ENCODE assay signal across 8 mouse cellular contexts in the genomic region with DNA sequence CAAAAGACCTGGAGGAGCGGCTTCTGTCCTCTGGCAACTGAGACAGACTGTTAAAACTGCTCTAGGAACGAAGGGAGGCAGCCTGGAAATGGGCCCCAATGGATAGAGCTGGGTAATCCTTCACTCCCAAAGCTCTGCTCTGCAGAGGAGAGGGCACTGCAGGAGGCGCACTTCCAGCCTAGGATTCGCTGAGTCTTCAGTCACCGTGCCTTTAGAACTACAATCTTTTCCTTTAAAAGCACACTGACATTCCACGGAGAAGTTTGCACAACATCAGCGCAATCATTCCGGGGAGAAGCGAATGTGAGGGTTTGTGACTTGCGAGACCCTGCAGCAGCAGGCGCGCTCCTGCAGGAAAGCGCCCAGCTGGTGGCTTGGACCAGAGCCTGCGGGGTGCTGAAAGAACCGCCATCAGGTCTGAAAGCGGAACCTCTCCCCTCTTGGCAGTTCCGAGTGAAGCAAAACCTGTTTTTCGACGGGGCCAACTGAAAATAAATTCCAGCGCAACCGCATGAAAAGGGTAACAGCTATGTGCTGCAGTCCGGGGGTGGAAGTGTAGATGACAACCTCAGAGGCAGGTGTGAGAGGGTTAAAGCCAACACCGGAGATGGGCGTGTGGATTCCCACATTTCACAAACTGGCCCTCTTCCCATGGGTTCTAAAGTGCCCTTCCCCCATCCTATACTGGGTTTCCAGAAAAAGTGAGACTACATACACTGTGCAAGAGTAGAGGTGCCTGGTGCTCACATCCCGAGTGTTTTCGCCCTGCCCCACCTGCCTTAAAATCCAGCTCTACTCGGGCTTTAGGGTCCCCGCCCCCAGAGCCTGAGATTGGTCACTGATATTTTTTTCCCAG. TPM values are rescaled to one million over a fixed set of nuclear protein-coding genes. Genes with fewer than 3 reads are reported as not detected.
DNase-seq lines count a peak whose midpoint lies in the region; ATAC-seq and TF ChIP-seq lines count a peak whose summit lies in the region.

No protein-coding gene starts in this region.

- no peaks in the 10 kb centered on the region for H3K36me3 ChIP-seq in spleen, adult 2 months (ENCODE audit: control insufficient read depth, insufficient read depth, low read length)
- H3K36me3 ChIP-seq in heart, embryonic 11.5 days (ENCODE audit: control insufficient read depth, insufficient read depth, low read length): no peaks in the 10 kb centered on the region
- no peaks in the 10 kb centered on the region for H3K36me3 ChIP-seq in kidney, embryonic 15.5 days
- H3K36me3 ChIP-seq in liver, embryonic 12.5 days: no peaks in the 10 kb centered on the region

- 3% methylated on average over 28 of the region's 28 CpGs for WGBS in spleen, adult 2 months
- WGBS in heart, embryonic 11.5 days (ENCODE audit: insufficient replicate concordance): under 1% methylated on average over 28 of the region's 28 CpGs
- WGBS in kidney, embryonic 15.5 days: under 1% methylated on average over 28 of the region's 28 CpGs
- WGBS in liver, embryonic 12.5 days (ENCODE audit: insufficient replicate concordance): 2% methylated on average over 28 of the region's 28 CpGs

- no peak for TF ChIP-seq POLR2A in spleen, adult 2 months (IDR thresholded peaks at IDR 0.05; ENCODE audit: low read depth, low read length)
- TF ChIP-seq POLR2A in cortical plate, adult 2 months (IDR thresholded peaks at IDR 0.05; ENCODE audit: extremely low read depth, insufficient read depth, low read length): 0 out of 2 replicates have a peak, but pooled peaks have one; percentile 7

- no peak for TF ChIP-seq CTCF in spleen, adult 2 months (IDR thresholded peaks at IDR 0.05; ENCODE audit: extremely low read depth, insufficient read depth, insufficient read length, insufficient replicate concordance)
- no peak for TF ChIP-seq CTCF in cortical plate, adult 2 months (IDR thresholded peaks at IDR 0.05; ENCODE audit: extremely low read depth, insufficient read depth, low read length)

- H3K9ac ChIP-seq in heart, embryonic 11.5 days (ENCODE audit: low read depth, low read length): peak overlapping the region; percentile 67
- peak overlapping the region; percentile 70 for H3K9ac ChIP-seq in kidney, embryonic 15.5 days
- 0 out of 2 replicates have a peak overlapping the region, but pooled peaks have one; percentile 35 for H3K9ac ChIP-seq in liver, embryonic 12.5 days

- H3K27ac ChIP-seq in spleen, adult 2 months (ENCODE audit: insufficient read depth, low read length): 0 out of 2 replicates have a peak overlapping the region, but pooled peaks have one; percentile 2
- peak overlapping the region; percentile 60 for H3K27ac ChIP-seq in cortical plate, adult 2 months (ENCODE audit: insufficient read depth, low read length)
- peak overlapping the region; percentile 62 for H3K27ac ChIP-seq in heart, embryonic 11.5 days (ENCODE audit: low read depth, low read length)
- H3K27ac ChIP-seq in kidney, embryonic 15.5 days: peak overlapping the region; percentile 74
- no peak overlapping the region for H3K27ac ChIP-seq in liver, embryonic 12.5 days

- DNase-seq in spleen, adult 2 months (ENCODE audit: low read depth in 1 of 2, low spot score in 2 of 2): peak in 1 of 2 experiments; percentile 35
- DNase-seq in spleen, adult 12 weeks (ENCODE audit: low spot score): no peak
- peak; percentile 32 for DNase-seq in naive thymus-derived CD4-positive, alpha-beta T cell, adult 2 months (ENCODE audit: low read depth)
- peak; percentile 21 for DNase-seq in testis, postnatal 14 days (ENCODE audit: low spot score)

- H3K4me1 ChIP-seq in spleen, adult 2 months (ENCODE audit: control insufficient read depth, insufficient read depth, insufficient read length): peaks cover 2% of the 10 kb centered on the region; the same call in 1 of the 2 replicates
- H3K4me1 ChIP-seq in cortical plate, adult 2 months (ENCODE audit: control insufficient read depth, insufficient read depth, low read length): no peaks in the 10 kb centered on the region
- 0 out of 2 replicates have a peak, but pooled peaks cover 3% of the 10 kb centered on the region for H3K4me1 ChIP-seq in heart, embryonic 11.5 days (ENCODE audit: control insufficient read depth, insufficient read depth, low read length)
- H3K4me1 ChIP-seq in kidney, embryonic 15.5 days: peaks cover 18% of the 10 kb centered on the region; the same call in 1 of the 2 replicates
- H3K4me1 ChIP-seq in liver, embryonic 12.5 days: peaks cover 5% of the 10 kb centered on the region; the same call in 1 of the 2 replicates

- H3K9me3 ChIP-seq in heart, embryonic 11.5 days (replicated peaks; ENCODE audit: control insufficient read depth, low read length): no peaks in the 10 kb centered on the region
- no peaks in the 10 kb centered on the region for H3K9me3 ChIP-seq in kidney, embryonic 15.5 days (replicated peaks)
- no peaks in the 10 kb centered on the region for H3K9me3 ChIP-seq in liver, embryonic 12.5 days (replicated peaks)

- peak overlapping the region; percentile 47 for H3K4me3 ChIP-seq in spleen, adult 2 months (ENCODE audit: extremely low read depth, insufficient read depth, insufficient read length)
- peak overlapping the region; percentile 62 for H3K4me3 ChIP-seq in cortical plate, adult 2 months (ENCODE audit: insufficient read depth, low read length)
- H3K4me3 ChIP-seq in heart, embryonic 11.5 days (ENCODE audit: low read depth, low read length): peak overlapping the region; percentile 78
- H3K4me3 ChIP-seq in kidney, embryonic 15.5 days (replicated peaks): peak overlapping the region; percentile 74
- H3K4me3 ChIP-seq in liver, embryonic 12.5 days: peak overlapping the region; percentile 61

- no peaks in the 10 kb centered on the region for H3K27me3 ChIP-seq in spleen, adult 2 months (ENCODE audit: control insufficient read depth, insufficient read depth, low read length)
- H3K27me3 ChIP-seq in heart, embryonic 11.5 days (ENCODE audit: control insufficient read depth, insufficient read depth, low read length): no peaks in the 10 kb centered on the region
- no peaks in the 10 kb centered on the region for H3K27me3 ChIP-seq in kidney, embryonic 15.5 days
- H3K27me3 ChIP-seq in liver, embryonic 12.5 days (replicated peaks): peaks cover 55% of the 10 kb centered on the region

- no peak for ATAC-seq in heart, embryonic 11.5 days (replicated peaks; ENCODE audit: insufficient number of reproducible peaks, low FRiP score, low TSS enrichment)
- no peak for ATAC-seq in kidney, embryonic 15.5 days (replicated peaks; ENCODE audit: low FRiP score)
- no peak for ATAC-seq in liver, embryonic 12.5 days

- peak overlapping the region; percentile 79 for H3K4me2 ChIP-seq in heart, embryonic 11.5 days
- H3K4me2 ChIP-seq in kidney, embryonic 15.5 days: peak overlapping the region; percentile 66
- peak overlapping the region; percentile 71 for H3K4me2 ChIP-seq in liver, embryonic 12.5 days

RNA-seq across cellular contexts. Expression of a gene that starts 3.4 kb away (rescaled TPM):
- 2.8 and 4.2 TPM in 2 replicates for polyA plus RNA-seq in spleen, adult 2 months (2012; rRNA removed)
- polyA plus RNA-seq in cortical plate, adult 2 months (2012; rRNA removed): 57.2 and 58.4 TPM in 2 replicates
- 29.7 and 42.3 TPM in 2 replicates for polyA plus RNA-seq in heart, embryonic 11.5 days (2014; fragmentation: Nextera tagmentation; extraction: Ambion mirVana)
- 55.8 and 57.9 TPM in 2 replicates for polyA plus RNA-seq in kidney, embryonic 15.5 days (2015; fragmentation: Nextera tagmentation; extraction: Ambion mirVana)
- 8.3 and 9.4 TPM in 2 replicates for polyA plus RNA-seq in liver, embryonic 12.5 days (2016; fragmentation: Nextera tagmentation; extraction: Ambion mirVana)
